Mouse (Mus musculus) ES-Bruce4 (cell line): Measurements from ENCODE around the gene Calm2. TPM values are rescaled to one million over a fixed set of nuclear protein-coding genes. Genes with fewer than 3 reads are reported as not detected.
A peak's percentile ranks its signal among the peaks of the same experiment; 100 is the strongest.

Experiments
- H3K27ac ChIP-seq: 2 replicates; pipeline ENCODE4 v1.5.1; 2012; ENCODE audit warnings: low read length, inconsistent platforms; ENCODE audit not compliant: insufficient read depth
- H3K27me3 ChIP-seq: 2 replicates; pipeline ENCODE4 v1.6.1; 2012; ENCODE audit warnings: mild to moderate bottlenecking, low read length, inconsistent platforms; ENCODE audit not compliant: control insufficient read depth, poor library complexity, insufficient read depth, severe bottlenecking
- H3K36me3 ChIP-seq: 2 replicates; pipeline ENCODE4 v1.6.1; 2012; ENCODE audit warnings: inconsistent platforms, mild to moderate bottlenecking, low read length, moderate library complexity; ENCODE audit not compliant: control insufficient read depth, poor library complexity, insufficient read depth, severe bottlenecking
- H3K4me1 ChIP-seq: one replicate; pipeline ENCODE4 v1.8.1; 2011; ENCODE audit warnings: low read length; ENCODE audit not compliant: control insufficient read depth, insufficient read depth
- H3K4me3 ChIP-seq: 2 replicates; pipeline ENCODE4 v1.5.1; 2011; ENCODE audit warnings: low read depth, mild to moderate bottlenecking, low read length
- H3K9ac ChIP-seq: 2 replicates; pipeline ENCODE4 v1.6.1; 2012; ENCODE audit warnings: low read depth, mild to moderate bottlenecking, inconsistent platforms; ENCODE audit not compliant: poor library complexity, severe bottlenecking
- H3K9me3 ChIP-seq: replicated peaks from 2 replicates; pipeline ENCODE4 v1.6.1; 2012; ENCODE audit warnings: mild to moderate bottlenecking, low read length, inconsistent platforms; ENCODE audit not compliant: control insufficient read depth, poor library complexity, insufficient read depth, severe bottlenecking
- CTCF ChIP-seq: IDR thresholded peaks from one replicate; pipeline ENCODE4 v1.8.1; 2011; ENCODE audit warnings: low read depth, low read length
- EP300 ChIP-seq: IDR thresholded peaks from 2 replicates; pipeline ENCODE4 v1.6.1; 2011; ENCODE audit warnings: low read depth, low read length; ENCODE audit not compliant: insufficient read depth
- POLR2A ChIP-seq: IDR thresholded peaks from one replicate; pipeline ENCODE4 v1.8.1; 2011; ENCODE audit warnings: low read length; ENCODE audit not compliant: insufficient read depth
- polyA plus RNA-seq: library from polyadenylated mRNA; stranded (reverse); fragments of >200 nt; gene quantifications from 2 replicates; pipeline ENCODE4 v1.2.4, GENCODE M21; 2011; ENCODE audit warnings: low read depth; ENCODE audit not compliant: missing spikeins, insufficient read depth, insufficient read length

Gene Calm2
- polyA plus RNA-seq, 1 experiment = 1,173 TPM

GRCm38 (mm10) chr17:87432743-87433142 is 14.0 kb downstream of the Calm2 start:
- Histone ChIP-seq H3K27ac (no peak overlapping the region), H3K36me3 (peaks cover 46% of the 10 kb centered on the region), H3K9me3 (no peaks in the 10 kb centered on the region), H3K27me3 (no peaks in the 10 kb centered on the region), H3K4me3 (no peak overlapping the region), H3K4me1 (no peaks in the 10 kb centered on the region), H3K9ac (no peak overlapping the region)
- TF ChIP-seq EP300 (no peak), CTCF (no peak), POLR2A (no peak)

GRCm38 (mm10) chr17:87432314-87432713 is 14.4 kb downstream of the Calm2 start:
- H3K9me3 ChIP-seq = no peaks in the 10 kb centered on the region
- TF ChIP-seq CTCF = no peak
- TF ChIP-seq POLR2A = no peak
- no peak for TF ChIP-seq EP300
- no peak overlapping the region for H3K27ac ChIP-seq
- H3K4me1 ChIP-seq = peaks cover 1% of the 10 kb centered on the region
- no peak overlapping the region for H3K4me3 ChIP-seq
- peaks cover 46% of the 10 kb centered on the region for H3K36me3 ChIP-seq
- no peak overlapping the region for H3K9ac ChIP-seq
- no peaks in the 10 kb centered on the region for H3K27me3 ChIP-seq

- TF ChIP-seq POLR2A (no peak), EP300 (no peak), CTCF (no peak)
- peaks cover 25% of the 10 kb centered on the region for H3K36me3 ChIP-seq
- no peaks in the 10 kb centered on the region for H3K27me3 ChIP-seq
- H3K27ac ChIP-seq = no peak overlapping the region
- H3K4me3 ChIP-seq = no peak overlapping the region
- H3K9ac ChIP-seq = no peak overlapping the region
- peaks cover 1% of the 10 kb centered on the region for H3K4me1 ChIP-seq
- H3K9me3 ChIP-seq = no peaks in the 10 kb centered on the region
These were observed 17.3 kb downstream of the Calm2 start for GRCm38 (mm10) chr17:87429431-87429830.

GRCm38 (mm10) chr17:87427511-87427910 is 19.2 kb downstream of the Calm2 start, which contains the start of gene Stpg4:
Gene Stpg4, minus strand, starts transcription at chr17:87427741.
- Histone ChIP-seq H3K4me3 (peak within 1 kb of the TSS; percentile 1; the same call in 1 of the 2 replicates), H3K4me1 (peaks cover 1% of the 10 kb centered on the region), H3K36me3 (peaks cover 7% of the 10 kb centered on the region), H3K27me3 (no peaks in the 10 kb centered on the region), H3K27ac (no peak within 1 kb of the TSS), H3K9me3 (no peaks in the 10 kb centered on the region), H3K9ac (no peak within 1 kb of the TSS)
- no peak for TF ChIP-seq POLR2A
- TF ChIP-seq CTCF = peak; percentile 4
- no peak for TF ChIP-seq EP300

- Histone ChIP-seq H3K9me3 (no peaks in the 10 kb centered on the region), H3K4me1 (peaks cover 2% of the 10 kb centered on the region), H3K27ac (no peak overlapping the region), H3K4me3 (no peak overlapping the region), H3K27me3 (no peaks in the 10 kb centered on the region), H3K9ac (no peak overlapping the region), H3K36me3 (no peaks in the 10 kb centered on the region)
- no peak for TF ChIP-seq CTCF
- no peak for TF ChIP-seq POLR2A
- TF ChIP-seq EP300 = no peak
These were observed 28.7 kb downstream of the Calm2 start for GRCm38 (mm10) chr17:87418082-87418481.

GRCm38 (mm10) chr17:87406646-87407045 is 40.1 kb downstream of the Calm2 start:
- Histone ChIP-seq H3K9ac (no peak overlapping the region), H3K27me3 (no peaks in the 10 kb centered on the region), H3K36me3 (no peaks in the 10 kb centered on the region), H3K9me3 (no peaks in the 10 kb centered on the region), H3K4me1 (peaks cover 4% of the 10 kb centered on the region), H3K4me3 (no peak overlapping the region), H3K27ac (no peak overlapping the region)
- TF ChIP-seq EP300 = no peak
- TF ChIP-seq POLR2A = no peak
- no peak for TF ChIP-seq CTCF
